Mouse (Mus musculus) heart, adult 2 months (tissue): ENCODE data around the gene Gm43552.

Experiments
- CTCF ChIP-seq: fragments of 200-600 bp; IDR thresholded peaks from 2 replicates; pipeline ENCODE4 v1.8.1; 2022; ENCODE audit warnings: antibody characterized with exemption, mild to moderate bottlenecking, moderate library complexity
- EP300 ChIP-seq: fragments of 200-500 bp; IDR thresholded peaks from 2 replicates; pipeline ENCODE4 v1.6.1; 2011; ENCODE audit warnings: low read depth, low read length, control low read depth; ENCODE audit not compliant: insufficient read depth
- POLR2A ChIP-seq: fragments of 200-500 bp; IDR thresholded peaks from 2 replicates; pipeline ENCODE4 v1.6.1; 2011; ENCODE audit warnings: mild to moderate bottlenecking, low read depth, low read length, control low read depth; ENCODE audit not compliant: insufficient read depth

DNA sequence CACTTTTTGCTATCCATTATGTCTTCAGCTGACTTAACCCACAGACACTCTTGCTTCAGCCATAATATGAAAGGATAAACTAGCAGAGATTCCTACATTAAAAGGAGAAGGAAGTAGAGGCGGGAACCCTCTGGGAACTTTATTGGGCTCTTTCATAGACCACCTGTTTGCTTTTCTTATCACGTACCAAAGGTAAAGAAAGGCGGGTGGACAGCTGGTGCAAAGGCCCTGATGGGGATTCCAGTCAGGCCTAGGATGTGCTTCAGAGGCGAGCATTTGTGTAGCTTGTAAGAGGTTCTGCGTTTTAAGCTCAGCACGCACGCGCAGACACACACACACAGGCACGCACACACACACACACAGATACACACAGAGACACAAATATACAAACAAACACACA, 8.8 kb upstream of the Gm43552 start:
- TF ChIP-seq POLR2A (no peak), CTCF (no peak), EP300 (no peak)
